Mouse (Mus musculus) cerebellum, adult 2 months (tissue): ENCODE data around the gene Ddx39.

Source experiments
- CTCF ChIP-seq: fragments of 200-500 bp; IDR thresholded peaks from 2 replicates; pipeline ENCODE4 v1.5.1; 2011; ENCODE audit warnings: low read depth, mild to moderate bottlenecking, control low read depth, low read length, moderate library complexity, borderline replicate concordance; ENCODE audit not compliant: insufficient read depth
- POLR2A ChIP-seq: fragments of 200-500 bp; IDR thresholded peaks from 2 replicates; pipeline ENCODE4 v1.6.1; 2011; ENCODE audit warnings: low read length, control low read depth, borderline replicate concordance; ENCODE audit not compliant: insufficient read depth

- TF ChIP-seq CTCF: no peak
- no peak for TF ChIP-seq POLR2A
These were observed 40.5 kb upstream of the Ddx39 start for GRCm38 (mm10) chr8:83674497-83674896.
